Mouse (Mus musculus): ENCODE results near the gene Cd63. TPM values are rescaled to one million over a fixed set of nuclear protein-coding genes. Genes with fewer than 3 reads are reported as not detected.

Cd63 gene
- polyA plus RNA-seq, 1 experiment from 2014 or later = 296 TPM

- Histone ChIP-seq H3K9ac (ENCODE audit: low read depth, low read length) (no peak overlapping the region), H3K27me3 (ENCODE audit: control insufficient read depth, insufficient read depth, low read length) (no peaks in the 10 kb centered on the region), H3K27ac (ENCODE audit: low read depth, low read length) (no peak overlapping the region), H3K36me3 (ENCODE audit: control insufficient read depth, insufficient read depth, low read length) (peaks cover 9% of the 10 kb centered on the region), H3K9me3 (replicated peaks; ENCODE audit: control insufficient read depth, low read length) (no peaks in the 10 kb centered on the region), H3K4me1 (ENCODE audit: control insufficient read depth, insufficient read depth, low read length) (peaks cover 9% of the 10 kb centered on the region), H3K4me3 (ENCODE audit: low read depth, low read length) (no peak overlapping the region), H3K4me2 (no peak overlapping the region)
- WGBS (ENCODE audit: insufficient replicate concordance) = 78% methylated on average over 4 of the region's 4 CpGs
- no peak for ATAC-seq (replicated peaks; ENCODE audit: insufficient number of reproducible peaks, low FRiP score, low TSS enrichment)
Observed at GRCm38 (mm10) chr10:128912268-128912667, 11.5 kb downstream of the Cd63 start.

- Histone ChIP-seq H3K36me3 (ENCODE audit: control insufficient read depth, insufficient read depth, low read length) (peaks cover 12% of the 10 kb centered on the region), H3K27ac (ENCODE audit: low read depth, low read length) (no peak overlapping the region), H3K27me3 (ENCODE audit: control insufficient read depth, insufficient read depth, low read length) (no peaks in the 10 kb centered on the region), H3K9ac (ENCODE audit: low read depth, low read length) (no peak overlapping the region), H3K4me2 (no peak overlapping the region), H3K4me3 (ENCODE audit: low read depth, low read length) (no peak overlapping the region), H3K9me3 (replicated peaks; ENCODE audit: control insufficient read depth, low read length) (no peaks in the 10 kb centered on the region), H3K4me1 (ENCODE audit: control insufficient read depth, insufficient read depth, low read length) (peaks cover 9% of the 10 kb centered on the region)
- WGBS (ENCODE audit: insufficient replicate concordance) = 69% methylated on average over 4 of the region's 4 CpGs
- no peak for ATAC-seq (replicated peaks; ENCODE audit: insufficient number of reproducible peaks, low FRiP score, low TSS enrichment)
Observed at GRCm38 (mm10) chr10:128912791-128913190, 12.0 kb downstream of the Cd63 start.

GRCm38 (mm10) chr10:128913219-128913618, 12.4 kb downstream of the Cd63 start:
- no peak overlapping the region for H3K4me2 ChIP-seq
- 5% methylated on average over 5 of the region's 5 CpGs for WGBS (ENCODE audit: insufficient replicate concordance)
- no peak for ATAC-seq (replicated peaks; ENCODE audit: insufficient number of reproducible peaks, low FRiP score, low TSS enrichment)
- H3K4me3 ChIP-seq (ENCODE audit: low read depth, low read length) = no peak overlapping the region
- no peaks in the 10 kb centered on the region for H3K9me3 ChIP-seq (replicated peaks; ENCODE audit: control insufficient read depth, low read length)
- peaks cover 9% of the 10 kb centered on the region for H3K4me1 ChIP-seq (ENCODE audit: control insufficient read depth, insufficient read depth, low read length)
- peaks cover 12% of the 10 kb centered on the region for H3K36me3 ChIP-seq (ENCODE audit: control insufficient read depth, insufficient read depth, low read length)
- H3K27me3 ChIP-seq (ENCODE audit: control insufficient read depth, insufficient read depth, low read length) = no peaks in the 10 kb centered on the region
- no peak overlapping the region for H3K27ac ChIP-seq (ENCODE audit: low read depth, low read length)
- no peak overlapping the region for H3K9ac ChIP-seq (ENCODE audit: low read depth, low read length)

GRCm38 (mm10) chr10:128913696-128914095, 12.9 kb downstream of the Cd63 start:
- H3K9me3 ChIP-seq (replicated peaks; ENCODE audit: control insufficient read depth, low read length) = no peaks in the 10 kb centered on the region
- H3K27me3 ChIP-seq (ENCODE audit: control insufficient read depth, insufficient read depth, low read length) = no peaks in the 10 kb centered on the region
- no peak overlapping the region for H3K9ac ChIP-seq (ENCODE audit: low read depth, low read length)
- H3K4me2 ChIP-seq = no peak overlapping the region
- no peak overlapping the region for H3K27ac ChIP-seq (ENCODE audit: low read depth, low read length)
- H3K4me1 ChIP-seq (ENCODE audit: control insufficient read depth, insufficient read depth, low read length) = peaks cover 9% of the 10 kb centered on the region
- 88% methylated on average over 12 of the region's 12 CpGs for WGBS (ENCODE audit: insufficient replicate concordance)
- H3K4me3 ChIP-seq (ENCODE audit: low read depth, low read length) = no peak overlapping the region
- ATAC-seq (replicated peaks; ENCODE audit: insufficient number of reproducible peaks, low FRiP score, low TSS enrichment) = no peak
- H3K36me3 ChIP-seq (ENCODE audit: control insufficient read depth, insufficient read depth, low read length) = peaks cover 12% of the 10 kb centered on the region

GRCm38 (mm10) chr10:128915550-128915949, 14.8 kb downstream of the Cd63 start:
- H3K4me3 ChIP-seq (ENCODE audit: low read depth, low read length) = no peak overlapping the region
- H3K4me2 ChIP-seq = no peak overlapping the region
- no peaks in the 10 kb centered on the region for H3K9me3 ChIP-seq (replicated peaks; ENCODE audit: control insufficient read depth, low read length)
- H3K4me1 ChIP-seq (ENCODE audit: control insufficient read depth, insufficient read depth, low read length) = peaks cover 3% of the 10 kb centered on the region
- 86% methylated on average over 2 of the region's 2 CpGs for WGBS (ENCODE audit: insufficient replicate concordance)
- no peak overlapping the region for H3K9ac ChIP-seq (ENCODE audit: low read depth, low read length)
- H3K36me3 ChIP-seq (ENCODE audit: control insufficient read depth, insufficient read depth, low read length) = peaks cover 12% of the 10 kb centered on the region
- ATAC-seq (replicated peaks; ENCODE audit: insufficient number of reproducible peaks, low FRiP score, low TSS enrichment) = no peak
- H3K27ac ChIP-seq (ENCODE audit: low read depth, low read length) = no peak overlapping the region
- H3K27me3 ChIP-seq (ENCODE audit: control insufficient read depth, insufficient read depth, low read length) = no peaks in the 10 kb centered on the region

- H3K36me3 ChIP-seq (ENCODE audit: control insufficient read depth, insufficient read depth, low read length) = peaks cover 12% of the 10 kb centered on the region
- no peaks in the 10 kb centered on the region; the same call in none of the 2 replicates for H3K4me1 ChIP-seq (ENCODE audit: control insufficient read depth, insufficient read depth, low read length)
- ATAC-seq (replicated peaks; ENCODE audit: insufficient number of reproducible peaks, low FRiP score, low TSS enrichment) = no peak
- H3K4me3 ChIP-seq (ENCODE audit: low read depth, low read length) = no peak overlapping the region
- H3K27me3 ChIP-seq (ENCODE audit: control insufficient read depth, insufficient read depth, low read length) = no peaks in the 10 kb centered on the region
- no peak overlapping the region for H3K27ac ChIP-seq (ENCODE audit: low read depth, low read length)
- H3K9ac ChIP-seq (ENCODE audit: low read depth, low read length) = no peak overlapping the region
- WGBS (ENCODE audit: insufficient replicate concordance) = 88% methylated on average over 3 of the region's 3 CpGs
- no peak overlapping the region for H3K4me2 ChIP-seq
- no peaks in the 10 kb centered on the region for H3K9me3 ChIP-seq (replicated peaks; ENCODE audit: control insufficient read depth, low read length)
Observed at GRCm38 (mm10) chr10:128916665-128917064, 15.9 kb downstream of the Cd63 start.

- no peak for ATAC-seq (replicated peaks; ENCODE audit: insufficient number of reproducible peaks, low FRiP score, low TSS enrichment)
Observed at GRCm38 (mm10) chr10:128917400-128917799, 16.6 kb downstream of the Cd63 start.

GRCm38 (mm10) chr10:128918246-128918645, 17.5 kb downstream of the Cd63 start:
- H3K4me1 ChIP-seq (ENCODE audit: control insufficient read depth, insufficient read depth, low read length) = peaks cover 8% of the 10 kb centered on the region
- H3K27ac ChIP-seq (ENCODE audit: low read depth, low read length) = no peak overlapping the region
- H3K4me3 ChIP-seq (ENCODE audit: low read depth, low read length) = no peak overlapping the region
- ATAC-seq (replicated peaks; ENCODE audit: insufficient number of reproducible peaks, low FRiP score, low TSS enrichment) = no peak
- no peak overlapping the region for H3K4me2 ChIP-seq
- no peaks in the 10 kb centered on the region for H3K9me3 ChIP-seq (replicated peaks; ENCODE audit: control insufficient read depth, low read length)
- H3K36me3 ChIP-seq (ENCODE audit: control insufficient read depth, insufficient read depth, low read length) = peaks cover 12% of the 10 kb centered on the region
- WGBS (ENCODE audit: insufficient replicate concordance) = 73% methylated on average over 7 of the region's 7 CpGs
- H3K27me3 ChIP-seq (ENCODE audit: control insufficient read depth, insufficient read depth, low read length) = no peaks in the 10 kb centered on the region
- H3K9ac ChIP-seq (ENCODE audit: low read depth, low read length) = no peak overlapping the region

More at GRCm38 (mm10) chr10:128917400-128917799, 16.6 kb downstream of the Cd63 start:
- Histone ChIP-seq H3K4me1 (ENCODE audit: control insufficient read depth, insufficient read depth, low read length) (peaks cover 7% of the 10 kb centered on the region), H3K27me3 (ENCODE audit: control insufficient read depth, insufficient read depth, low read length) (no peaks in the 10 kb centered on the region), H3K9ac (ENCODE audit: low read depth, low read length) (no peak overlapping the region), H3K27ac (ENCODE audit: low read depth, low read length) (no peak overlapping the region), H3K4me3 (ENCODE audit: low read depth, low read length) (no peak overlapping the region), H3K4me2 (no peak overlapping the region), H3K9me3 (replicated peaks; ENCODE audit: control insufficient read depth, low read length) (no peaks in the 10 kb centered on the region), H3K36me3 (ENCODE audit: control insufficient read depth, insufficient read depth, low read length) (peaks cover 12% of the 10 kb centered on the region)
- WGBS (ENCODE audit: insufficient replicate concordance) = 88% methylated on average over 6 of the region's 6 CpGs

GRCm38 (mm10) chr10:128919203-128919631, 18.4 kb downstream of the Cd63 start:
- Histone ChIP-seq H3K27me3 (ENCODE audit: control insufficient read depth, insufficient read depth, low read length) (no peaks in the 10 kb centered on the region), H3K4me2 (no peak overlapping the region), H3K9me3 (replicated peaks; ENCODE audit: control insufficient read depth, low read length) (no peaks in the 10 kb centered on the region), H3K4me3 (ENCODE audit: low read depth, low read length) (no peak overlapping the region), H3K4me1 (ENCODE audit: control insufficient read depth, insufficient read depth, low read length) (peaks cover 13% of the 10 kb centered on the region), H3K9ac (ENCODE audit: low read depth, low read length) (no peak overlapping the region), H3K36me3 (ENCODE audit: control insufficient read depth, insufficient read depth, low read length) (peaks cover 5% of the 10 kb centered on the region), H3K27ac (ENCODE audit: low read depth, low read length) (no peak overlapping the region)
- 18% methylated on average over 6 of the region's 6 CpGs for WGBS (ENCODE audit: insufficient replicate concordance)
- no peak for ATAC-seq (replicated peaks; ENCODE audit: insufficient number of reproducible peaks, low FRiP score, low TSS enrichment)
